Mouse (Mus musculus) testis, adult 2 months (tissue): ENCODE measurements at regions not wholly inside any gene's neighbourhood (a gene's known extent, or its start where the extent isn't known, plus 50 kb on each side); places are given as distances from the start of the nearest gene placed in this dataset.

Source experiments
- H3K27ac ChIP-seq: fragments of 200-500 bp; 2 replicates; pipeline ENCODE4 v1.5.1; 2012; ENCODE audit warnings: low read depth, low read length; ENCODE audit not compliant: control insufficient read depth, insufficient read depth
- H3K27me3 ChIP-seq: fragments of 200-500 bp; 2 replicates; pipeline ENCODE4 v1.6.1; 2012; ENCODE audit warnings: mild to moderate bottlenecking, low read length, moderate library complexity; ENCODE audit not compliant: control insufficient read depth, insufficient read depth
- H3K36me3 ChIP-seq: fragments of 200-500 bp; 2 replicates; pipeline ENCODE4 v1.6.1; 2012; ENCODE audit warnings: mild to moderate bottlenecking, low read length; ENCODE audit not compliant: control insufficient read depth, insufficient read depth
- H3K4me1 ChIP-seq: fragments of 200-500 bp; 2 replicates; pipeline ENCODE4 v1.6.1; 2012; ENCODE audit warnings: low read length; ENCODE audit not compliant: control insufficient read depth, insufficient read depth
- H3K4me3 ChIP-seq: fragments of 200-500 bp; 2 replicates; pipeline ENCODE4 v1.5.1; 2012; ENCODE audit warnings: low read depth, mild to moderate bottlenecking, low read length, moderate library complexity, mixed read lengths; ENCODE audit not compliant: control insufficient read depth
- CTCF ChIP-seq: fragments of 200-500 bp; IDR thresholded peaks from 2 replicates; pipeline ENCODE4 v1.5.1; 2012; ENCODE audit warnings: low read depth, mild to moderate bottlenecking, inconsistent platforms, low read length, moderate library complexity; ENCODE audit not compliant: control insufficient read depth, insufficient read depth, insufficient replicate concordance
- POLR2A ChIP-seq: fragments of 200-500 bp; IDR thresholded peaks from 2 replicates; pipeline ENCODE4 v1.6.1; 2012; ENCODE audit warnings: low read depth, mild to moderate bottlenecking, inconsistent platforms, low read length, moderate library complexity; ENCODE audit not compliant: control insufficient read depth

GRCm38 (mm10) chr13:118967707-118968106 is 298.1 kb downstream of the Fgf10 start:
- no peak overlapping the region for H3K27ac ChIP-seq
- H3K4me1 ChIP-seq: no peaks in the 10 kb centered on the region
- no peak overlapping the region for H3K4me3 ChIP-seq
- H3K27me3 ChIP-seq: no peaks in the 10 kb centered on the region
- H3K36me3 ChIP-seq: no peaks in the 10 kb centered on the region
- TF ChIP-seq CTCF (no peak), POLR2A (no peak)

GRCm38 (mm10) chr13:118975008-118975407 is 305.4 kb downstream of the Fgf10 start:
- no peak overlapping the region for H3K4me3 ChIP-seq
- H3K27me3 ChIP-seq: no peaks in the 10 kb centered on the region
- no peaks in the 10 kb centered on the region for H3K36me3 ChIP-seq
- no peak for TF ChIP-seq POLR2A
- TF ChIP-seq CTCF: no peak
- no peak overlapping the region for H3K27ac ChIP-seq
- no peaks in the 10 kb centered on the region for H3K4me1 ChIP-seq

GRCm38 (mm10) chr13:118975519-118975918 is 305.9 kb downstream of the Fgf10 start:
- no peak overlapping the region for H3K27ac ChIP-seq
- H3K27me3 ChIP-seq: no peaks in the 10 kb centered on the region
- H3K4me1 ChIP-seq: no peaks in the 10 kb centered on the region
- H3K4me3 ChIP-seq: no peak overlapping the region
- H3K36me3 ChIP-seq: no peaks in the 10 kb centered on the region
- TF ChIP-seq POLR2A (no peak), CTCF (no peak)

- Histone ChIP-seq H3K4me1 (no peaks in the 10 kb centered on the region), H3K27ac (no peak overlapping the region), H3K27me3 (no peaks in the 10 kb centered on the region), H3K4me3 (no peak overlapping the region), H3K36me3 (no peaks in the 10 kb centered on the region)
- TF ChIP-seq CTCF (no peak), POLR2A (no peak)
Measured at GRCm38 (mm10) chr13:118979505-118979904, 309.9 kb downstream of the Fgf10 start.

- no peak overlapping the region for H3K27ac ChIP-seq
- H3K36me3 ChIP-seq: no peaks in the 10 kb centered on the region
- TF ChIP-seq POLR2A (no peak), CTCF (no peak)
- H3K4me3 ChIP-seq: no peak overlapping the region
- no peaks in the 10 kb centered on the region for H3K4me1 ChIP-seq
- no peaks in the 10 kb centered on the region for H3K27me3 ChIP-seq
Measured at GRCm38 (mm10) chr13:118981196-118981810, 311.7 kb downstream of the Fgf10 start.

- Histone ChIP-seq H3K27ac (no peak overlapping the region), H3K4me1 (no peaks in the 10 kb centered on the region), H3K36me3 (no peaks in the 10 kb centered on the region), H3K27me3 (no peaks in the 10 kb centered on the region), H3K4me3 (no peak overlapping the region)
- no peak for TF ChIP-seq POLR2A
- TF ChIP-seq CTCF: no peak
Measured at GRCm38 (mm10) chr13:118985285-118985684, 315.7 kb downstream of the Fgf10 start.

- H3K27me3 ChIP-seq: no peaks in the 10 kb centered on the region
- H3K4me3 ChIP-seq: no peak overlapping the region
- no peak overlapping the region for H3K27ac ChIP-seq
- TF ChIP-seq POLR2A: no peak
- TF ChIP-seq CTCF: no peak
- no peaks in the 10 kb centered on the region for H3K36me3 ChIP-seq
- H3K4me1 ChIP-seq: no peaks in the 10 kb centered on the region
Measured at GRCm38 (mm10) chr13:119025305-119025975, 355.8 kb downstream of the Fgf10 start.

- Histone ChIP-seq H3K36me3 (no peaks in the 10 kb centered on the region), H3K27ac (no peak overlapping the region), H3K4me1 (no peaks in the 10 kb centered on the region), H3K4me3 (no peak overlapping the region), H3K27me3 (no peaks in the 10 kb centered on the region)
- TF ChIP-seq CTCF (no peak), POLR2A (no peak)
Measured at GRCm38 (mm10) chr13:119039616-119040015, 370.0 kb downstream of the Fgf10 start.
